Mouse (Mus musculus) cerebellum, adult 11-12 months (tissue): ENCODE measurements around the gene Serpina3m.
"Not testable (repeated sequence)": the region's sequence is repeated elsewhere in the genome, so short reads cannot be mapped to it uniquely, and the experiment has no call there.

Source experiments
- DNase-seq: peaks from one replicate; pipeline ENCODE4 v3.0.0; 2022

Gene Serpina3m

GRCm38 (mm10) chr12:104338226-104338625 is at the start of gene Serpina3m, which contains the start of gene Serpina3k:
Serpina3m (plus strand) TSS chr12:104338486.
Serpina3k (plus strand) TSS chr12:104338486.
- not testable (repeated sequence) for DNase-seq

GRCm38 (mm10) chr12:104289872-104290271 is 48.4 kb upstream of the Serpina3m start:
- DNase-seq: no peak

GRCm38 (mm10) chr12:104293963-104294362 is 44.3 kb upstream of the Serpina3m start:
- no peak for DNase-seq

- no peak for DNase-seq
These were observed 40.2 kb upstream of the Serpina3m start for GRCm38 (mm10) chr12:104298049-104298448.

GRCm38 (mm10) chr12:104305991-104306390 is 32.3 kb upstream of the Serpina3m start:
- no peak for DNase-seq

- no peak for DNase-seq
These were observed 24.0 kb upstream of the Serpina3m start, which contains the start of gene Serpina3j for GRCm38 (mm10) chr12:104314253-104314652. Serpina3j (plus strand) TSS chr12:104314553.

- no peak for DNase-seq
These were observed 15.8 kb upstream of the Serpina3m start for GRCm38 (mm10) chr12:104322454-104322853.

GRCm38 (mm10) chr12:104331701-104332100 is 6.6 kb upstream of the Serpina3m start:
- DNase-seq: no peak

- not testable (repeated sequence) for DNase-seq
These were observed 1.4 kb upstream of the Serpina3m start for GRCm38 (mm10) chr12:104336873-104337272.

GRCm38 (mm10) chr12:104338705-104339104 is 419 bp downstream of the Serpina3m start:
- DNase-seq: no peak

GRCm38 (mm10) chr12:104342489-104342888 is 4.2 kb downstream of the Serpina3m start:
- DNase-seq: not testable (repeated sequence)

GRCm38 (mm10) chr12:104345181-104345580 is 6.9 kb downstream of the Serpina3m start:
- no peak for DNase-seq

GRCm38 (mm10) chr12:104345707-104346106 is 7.4 kb downstream of the Serpina3m start:
- DNase-seq: no peak

- no peak for DNase-seq
These were observed 8.8 kb downstream of the Serpina3m start for GRCm38 (mm10) chr12:104347091-104347490.

GRCm38 (mm10) chr12:104351812-104352211 is 13.5 kb downstream of the Serpina3m start:
- peak; percentile 2 for DNase-seq

GRCm38 (mm10) chr12:104356006-104356405 is 17.7 kb downstream of the Serpina3m start:
- DNase-seq: no peak

- DNase-seq: no peak
These were observed 31.7 kb downstream of the Serpina3m start for GRCm38 (mm10) chr12:104369986-104370385.

GRCm38 (mm10) chr12:104377179-104377578 is 38.9 kb downstream of the Serpina3m start:
- DNase-seq: not testable (repeated sequence)

- not testable (repeated sequence) for DNase-seq
These were observed 40.1 kb downstream of the Serpina3m start for GRCm38 (mm10) chr12:104378351-104378750.

- DNase-seq: not testable (repeated sequence)
These were observed 40.5 kb downstream of the Serpina3m start for GRCm38 (mm10) chr12:104378815-104379214.

GRCm38 (mm10) chr12:104379856-104380255 is 41.6 kb downstream of the Serpina3m start:
- no peak for DNase-seq

- not testable (repeated sequence) for DNase-seq
These were observed 42.9 kb downstream of the Serpina3m start for GRCm38 (mm10) chr12:104381071-104381604.

GRCm38 (mm10) chr12:104385987-104386386 is 47.7 kb downstream of the Serpina3m start:
- DNase-seq: not testable (repeated sequence)

- DNase-seq: not testable (repeated sequence)
These were observed 48.6 kb downstream of the Serpina3m start for GRCm38 (mm10) chr12:104386878-104387277.

- DNase-seq: no peak
These were observed 50.2 kb downstream of the Serpina3m start for GRCm38 (mm10) chr12:104388477-104388876.
